8 mouse cellular contexts compared by ENCODE assay signal in genomic region chr15:79687175-79687574, GRCm38 (mm10). TPM values are rescaled to one million over a fixed set of nuclear protein-coding genes. Genes with fewer than 3 reads are reported as not detected.
DNase-seq lines count a peak whose midpoint lies in the region.

No protein-coding gene starts in this region.

- 0 out of 2 replicates have a peak, but pooled peaks cover 8% of the 10 kb centered on the region for H3K36me3 ChIP-seq in hindbrain, embryonic 10.5 days

- H3K9me3 ChIP-seq in hindbrain, embryonic 10.5 days: no peaks in the 10 kb centered on the region

- peak overlapping the region; percentile 97 for H3K4me3 ChIP-seq in hindbrain, embryonic 10.5 days

- peaks cover 82% of the 10 kb centered on the region for H3K4me1 ChIP-seq in hindbrain, embryonic 10.5 days (replicated peaks)

- H3K27me3 ChIP-seq in hindbrain, embryonic 10.5 days (ENCODE audit: insufficient read depth, poor library complexity, severe bottlenecking): no peaks in the 10 kb centered on the region

- peak; percentile 71 for DNase-seq in cerebellum, adult 9-10 months
- DNase-seq in cerebellum, adult 11 months: no peak
- peak; percentile 60 to 66 for DNase-seq in right cerebral cortex, postnatal 10 days (ENCODE audit: low spot score in 2 of 2)
- DNase-seq in right cerebral cortex, postnatal 25 days: no peak
- no peak for DNase-seq in hindbrain, embryonic 10.5 days (ENCODE audit: low spot score)
- peak; percentile 27 for DNase-seq in lung, postnatal 36 days
- no peak for DNase-seq in B cell, adult 2 months
- no peak for DNase-seq in T-cell, adult 2 months (ENCODE audit: low spot score)

- under 1% methylated on average over 33 of the region's 33 CpGs for WGBS in hindbrain, embryonic 10.5 days

- H3K27ac ChIP-seq in hindbrain, embryonic 10.5 days: peak overlapping the region; percentile 96

RNA-seq across cellular contexts. Expression of gene Josd1, which starts 0.5 kb away (rescaled TPM):
- polyA plus RNA-seq in hindbrain, embryonic 10.5 days (2016; fragmentation: Nextera tagmentation; extraction: Ambion mirVana): 18.6 and 20.7 TPM in 2 replicates

RNA-seq across cellular contexts. Expression of gene Gtpbp1, which starts 3.5 kb away (rescaled TPM):
- polyA plus RNA-seq in hindbrain, embryonic 10.5 days (2016; fragmentation: Nextera tagmentation; extraction: Ambion mirVana): 44.7 and 44.8 TPM in 2 replicates

RNA-seq across cellular contexts. Expression of gene Tomm22, which starts 16.5 kb away (rescaled TPM):
- 280 and 301 TPM in 2 replicates for polyA plus RNA-seq in hindbrain, embryonic 10.5 days (2016; fragmentation: Nextera tagmentation; extraction: Ambion mirVana)

RNA-seq across cellular contexts. Expression of gene Cby1, which starts 28.2 kb away (rescaled TPM):
- polyA plus RNA-seq in hindbrain, embryonic 10.5 days (2016; fragmentation: Nextera tagmentation; extraction: Ambion mirVana): 71.0 and 91.5 TPM in 2 replicates

RNA-seq across cellular contexts. Expression of gene Fam227a, which starts 28.4 kb away (rescaled TPM):
- polyA plus RNA-seq in hindbrain, embryonic 10.5 days (2016; fragmentation: Nextera tagmentation; extraction: Ambion mirVana): 2.2 and 2.4 TPM in 2 replicates

Comparison
In these comparisons a context has a peak if more than half of its experiments do, and no peak if none do; other contexts are left out.
1. DNase-seq: peak in cerebellum, adult 9-10 months (single experiment), right cerebral cortex, postnatal 10 days (2 of 2) and lung, postnatal 36 days (single experiment); none in cerebellum, adult 11 months (single experiment), right cerebral cortex, postnatal 25 days (single experiment), hindbrain, embryonic 10.5 days (single experiment), B cell, adult 2 months (0 of 2) and T-cell, adult 2 months (single experiment).